Mouse (Mus musculus) embryonic facial prominence, embryonic 14.5 days (tissue): Measurements from ENCODE around the gene Rnf224. TPM values are rescaled to one million over a fixed set of nuclear protein-coding genes. Genes with fewer than 3 reads are reported as not detected.

Experiments
- ATAC-seq: fragments of 200-750 bp; cut with Nextera tagmentation; 2 replicates; pipeline ENCODE4 v1.8.0; 2017; ENCODE audit warnings: low read depth, moderate number of reproducible peaks, moderate TSS enrichment
- DNase-seq: peaks from one replicate; pipeline ENCODE4 v3.0.0-alpha.2; 2015; ENCODE audit warnings: low spot score
- H3K27ac ChIP-seq: fragments of 300-500 bp; sonication (generic); replicated peaks from 2 replicates; pipeline ENCODE4 v1.5.1; 2014; ENCODE audit warnings: low read depth, mild to moderate bottlenecking, low read length, moderate library complexity
- H3K27me3 ChIP-seq: fragments of 300-500 bp; sonication (generic); replicated peaks from 2 replicates; pipeline ENCODE4 v1.6.1; 2014; ENCODE audit warnings: low read length; ENCODE audit not compliant: control insufficient read depth, insufficient read depth
- H3K36me3 ChIP-seq: fragments of 300-500 bp; sonication (generic); 2 replicates; pipeline ENCODE4 v1.6.1; 2014; ENCODE audit warnings: low read length, mixed read lengths; ENCODE audit not compliant: control insufficient read depth, insufficient read depth
- H3K4me1 ChIP-seq: fragments of 300-500 bp; sonication (generic); 2 replicates; pipeline ENCODE4 v1.6.1; 2014; ENCODE audit warnings: antibody characterized with exemption, low read length; ENCODE audit not compliant: control insufficient read depth, insufficient read depth
- H3K4me2 ChIP-seq: fragments of 300-500 bp; sonication (generic); 2 replicates; pipeline ENCODE4 v1.6.1; 2014; ENCODE audit warnings: low read depth, mild to moderate bottlenecking, low read length, moderate library complexity, mixed read lengths
- H3K4me3 ChIP-seq: fragments of 300-500 bp; sonication (generic); 2 replicates; pipeline ENCODE4 v1.5.1; 2014; ENCODE audit warnings: low read depth, mild to moderate bottlenecking, low read length
- H3K9ac ChIP-seq: fragments of 300-500 bp; sonication (generic); 2 replicates; pipeline ENCODE4 v1.6.1; 2014; ENCODE audit warnings: low read depth, mild to moderate bottlenecking, low read length, moderate library complexity, mixed read lengths
- H3K9me3 ChIP-seq: fragments of 300-500 bp; sonication (generic); 2 replicates; pipeline ENCODE4 v1.6.1; 2016; ENCODE audit warnings: low read length; ENCODE audit not compliant: control insufficient read depth
- WGBS: fragments of 180-500 bp; shearing (Covaris S2); extraction: QIAGEN DNeasy Blood & Tissue Kit; methylation state at CpG from one replicate; pipeline ENCODE4 v1.1.7; 2014; 5-methylcytosine and 5-hydroxymethylcytosine counted together
- polyA plus RNA-seq: library from polyadenylated mRNA; unstranded; fragments of >200 nt; fragmentation: Nextera tagmentation; extraction: Ambion mirVana; gene quantifications from 2 replicates; pipeline ENCODE4 v1.2.1, GENCODE M21; 2014

The Rnf224 gene
- polyA plus RNA-seq, 1 experiment from 2014 or later, result not detected

DNA sequence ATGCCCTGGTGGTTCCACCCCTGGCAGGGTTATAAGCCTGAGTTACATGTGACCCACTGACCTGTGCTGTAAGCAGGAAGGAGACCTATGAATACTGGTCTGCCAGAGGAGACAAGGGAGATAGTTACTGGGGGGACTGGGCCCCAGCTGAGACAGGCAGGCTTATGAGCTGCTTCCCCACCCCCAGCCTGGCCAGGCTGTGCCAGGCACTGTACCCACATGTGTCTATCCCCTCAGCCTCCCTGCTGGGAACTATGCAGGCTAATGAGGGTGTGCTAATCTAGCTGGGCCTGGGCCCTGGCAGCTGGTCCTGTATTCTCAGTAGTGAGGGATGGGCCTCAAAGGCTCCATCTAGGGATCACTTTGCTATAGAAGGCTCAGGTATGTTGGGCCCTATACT, 30.7 kb upstream of the Rnf224 start:
- H3K9ac ChIP-seq, result peak overlapping the region; percentile 8; the same call in 1 of the 2 replicates
- no peak overlapping the region for H3K4me3 ChIP-seq
- peaks cover 16% of the 10 kb centered on the region for H3K27me3 ChIP-seq
- peaks cover 26% of the 10 kb centered on the region for H3K36me3 ChIP-seq
- H3K27ac ChIP-seq, result no peak overlapping the region
- no peaks in the 10 kb centered on the region for H3K9me3 ChIP-seq
- DNase-seq (no peak), ATAC-seq (no peak)
- H3K4me2 ChIP-seq, result no peak overlapping the region
- peaks cover 25% of the 10 kb centered on the region for H3K4me1 ChIP-seq

DNA sequence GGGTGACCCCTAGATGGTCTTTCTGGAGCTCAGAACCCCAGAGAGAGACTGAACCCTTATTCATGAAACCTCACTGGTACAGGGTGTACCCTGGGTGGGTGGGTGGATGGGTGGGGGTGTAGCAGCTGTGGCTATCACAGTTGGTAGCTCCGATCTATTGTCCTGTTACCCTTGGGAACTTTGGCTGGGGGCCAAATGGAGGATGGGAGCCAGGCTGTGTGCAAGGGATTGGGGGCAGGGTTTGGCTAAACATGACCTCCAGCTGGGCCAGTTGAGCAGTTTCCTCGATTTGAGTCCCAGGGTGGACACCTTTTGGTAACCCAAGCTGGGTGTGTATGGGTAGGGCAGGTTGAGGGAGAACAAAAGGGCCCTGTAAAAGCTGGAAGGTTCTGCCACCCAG, 30.1 kb upstream of the Rnf224 start:
- Histone ChIP-seq H3K9me3 (no peaks in the 10 kb centered on the region), H3K27ac (no peak overlapping the region; the same call in 1 of the 2 replicates), H3K4me1 (peaks cover 29% of the 10 kb centered on the region), H3K4me2 (no peak overlapping the region), H3K9ac (peak overlapping the region; percentile 8; the same call in 1 of the 2 replicates), H3K27me3 (peaks cover 16% of the 10 kb centered on the region), H3K36me3 (peaks cover 26% of the 10 kb centered on the region), H3K4me3 (no peak overlapping the region)
- ATAC-seq (no peak), DNase-seq (no peak)
- 56% methylated on average over 2 of the region's 2 CpGs for WGBS

DNA sequence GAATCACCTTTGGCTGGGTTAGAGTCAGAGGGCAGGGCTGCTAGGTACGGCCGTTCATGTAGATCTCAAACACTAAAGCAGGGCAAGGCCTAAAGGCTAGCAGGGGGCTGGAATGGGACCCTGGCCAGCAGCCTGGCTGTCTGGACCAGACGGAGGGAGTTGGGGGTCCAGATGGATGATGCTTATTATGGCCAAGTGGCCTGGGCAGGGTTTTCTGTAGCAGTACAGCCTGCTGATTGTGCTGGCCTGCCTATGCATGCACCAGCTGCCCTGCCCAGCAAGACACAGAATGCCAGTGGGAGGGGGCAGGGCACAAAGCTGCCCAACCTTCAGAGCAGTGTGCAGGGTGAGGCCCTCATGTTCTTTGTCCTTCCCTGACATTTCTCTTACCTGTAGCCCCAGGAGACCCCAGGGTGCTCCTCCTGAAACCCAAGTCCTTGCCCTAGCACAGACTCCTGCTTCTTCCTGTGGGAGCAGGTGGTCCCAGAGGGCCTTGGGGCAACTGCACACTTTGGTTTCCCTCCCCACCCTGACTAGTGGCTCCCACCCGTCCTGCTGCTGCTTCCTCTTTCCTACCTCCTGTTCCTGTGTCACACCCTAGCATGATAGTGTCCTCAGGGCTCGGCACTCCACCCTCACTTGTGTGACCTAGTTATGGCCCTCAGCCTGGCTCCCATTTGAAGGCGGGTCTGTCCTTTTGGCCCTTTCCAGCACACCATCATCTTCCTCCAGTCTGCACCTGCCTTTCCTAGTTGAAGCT, 29.5 kb upstream of the Rnf224 start:
- Histone ChIP-seq H3K4me1 (peaks cover 24% of the 10 kb centered on the region), H3K27me3 (peaks cover 16% of the 10 kb centered on the region), H3K9ac (peak overlapping the region; percentile 5; the same call in 1 of the 2 replicates), H3K4me2 (no peak overlapping the region; the same call in 1 of the 2 replicates), H3K27ac (no peak overlapping the region; the same call in 1 of the 2 replicates), H3K9me3 (no peaks in the 10 kb centered on the region), H3K4me3 (no peak overlapping the region), H3K36me3 (peaks cover 26% of the 10 kb centered on the region)
- DNase-seq, result no peak
- WGBS, result 61% methylated on average over 6 of the region's 6 CpGs
- no peak for ATAC-seq

DNA sequence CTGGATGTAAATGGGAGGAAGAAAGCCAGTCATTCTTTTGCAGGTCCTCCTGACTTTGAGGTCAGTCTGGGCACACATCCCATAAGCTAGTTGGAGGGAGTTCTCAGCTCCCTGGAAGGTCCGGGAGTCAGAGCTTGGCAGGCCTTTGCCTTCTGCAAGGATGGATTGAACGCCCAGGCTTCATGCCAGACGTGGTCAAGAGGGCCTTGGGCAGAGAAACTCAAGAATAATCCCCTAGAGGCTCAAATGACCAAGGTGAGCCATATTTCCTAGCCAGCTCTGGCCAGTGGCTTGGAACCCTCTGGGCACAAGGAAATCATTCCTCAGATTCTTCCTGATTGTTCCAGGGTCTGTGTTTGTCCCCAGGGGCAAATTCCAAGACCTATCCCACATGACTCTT, 28.3 kb upstream of the Rnf224 start:
- H3K9me3 ChIP-seq, result no peaks in the 10 kb centered on the region
- peaks cover 16% of the 10 kb centered on the region for H3K27me3 ChIP-seq
- DNase-seq (no peak), ATAC-seq (no peak)
- H3K4me3 ChIP-seq, result no peak overlapping the region
- H3K27ac ChIP-seq, result no peak overlapping the region
- 56% methylated on average over 3 of the region's 3 CpGs for WGBS
- H3K36me3 ChIP-seq, result peaks cover 15% of the 10 kb centered on the region
- H3K4me1 ChIP-seq, result peaks cover 21% of the 10 kb centered on the region
- H3K9ac ChIP-seq, result no peak overlapping the region
- H3K4me2 ChIP-seq, result 0 out of 2 replicates have a peak overlapping the region, but pooled peaks have one; percentile 20

DNA sequence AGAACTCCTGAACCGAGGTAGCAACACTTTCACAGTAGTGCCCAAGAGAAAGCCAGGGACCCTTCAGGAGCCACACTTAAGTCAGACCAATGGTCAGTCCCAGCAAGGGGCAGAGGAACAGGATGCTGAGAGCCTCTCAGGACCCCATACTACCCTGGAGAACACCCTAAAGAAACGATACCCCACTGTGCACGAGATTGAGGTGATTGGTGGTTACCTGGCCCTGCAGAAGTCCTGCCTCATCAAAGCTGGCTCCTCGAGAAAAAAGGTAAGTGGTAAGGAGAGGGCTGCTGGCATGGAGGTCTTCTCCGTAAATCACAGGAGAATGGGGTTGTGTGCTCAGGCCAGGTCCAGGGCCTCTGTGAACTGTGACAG, 27.7 kb upstream of the Rnf224 start:
- ATAC-seq (no peak), DNase-seq (no peak)
- Histone ChIP-seq H3K4me1 (peaks cover 21% of the 10 kb centered on the region), H3K9ac (0 out of 2 replicates have a peak overlapping the region, but pooled peaks have one; percentile 2), H3K4me2 (peak overlapping the region; percentile 98; the same call in 1 of the 2 replicates), H3K4me3 (no peak overlapping the region), H3K9me3 (no peaks in the 10 kb centered on the region), H3K36me3 (peaks cover 9% of the 10 kb centered on the region; the same call in 1 of the 2 replicates), H3K27ac (no peak overlapping the region), H3K27me3 (peaks cover 16% of the 10 kb centered on the region)
- 68% methylated on average over 5 of the region's 5 CpGs for WGBS

DNA sequence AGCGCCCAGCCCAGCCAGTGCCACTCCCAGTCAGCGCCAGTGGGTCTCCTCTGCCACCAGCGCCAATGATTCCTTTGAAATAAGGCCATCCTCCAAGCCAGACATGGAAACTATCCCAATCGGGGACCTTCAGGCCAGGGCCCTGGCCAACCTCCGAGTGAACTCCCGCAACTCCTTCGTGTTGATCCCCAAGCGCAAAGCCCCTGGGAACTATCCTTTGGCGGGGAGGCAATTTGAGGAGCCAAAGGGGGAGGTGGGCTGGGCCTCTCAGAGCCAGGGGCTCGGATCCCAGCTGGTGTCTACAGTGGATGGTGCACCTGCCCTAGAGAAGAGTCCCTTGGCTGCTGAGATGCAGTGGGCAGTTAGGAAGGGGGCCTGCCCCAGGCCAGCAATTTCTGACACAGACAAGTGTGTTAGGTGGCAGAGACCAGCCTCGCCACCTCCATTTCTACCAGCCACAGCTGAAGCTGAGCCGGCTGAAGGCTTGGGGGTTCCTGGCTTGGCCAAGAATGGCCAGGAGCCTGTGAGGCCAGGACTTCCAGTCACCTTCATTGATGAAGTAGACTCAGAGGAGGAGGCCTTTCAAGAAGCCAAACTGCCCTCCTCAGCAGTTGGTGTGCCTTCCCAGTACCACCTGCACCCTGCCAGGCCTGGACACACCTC, 27.2 kb upstream of the Rnf224 start:
- DNase-seq (no peak), ATAC-seq (no peak)
- no peaks in the 10 kb centered on the region for H3K9me3 ChIP-seq
- H3K9ac ChIP-seq, result peak overlapping the region; percentile 69
- H3K36me3 ChIP-seq, result peaks cover 5% of the 10 kb centered on the region; the same call in 1 of the 2 replicates
- H3K27ac ChIP-seq, result no peak overlapping the region
- peak overlapping the region; percentile 75 for H3K4me3 ChIP-seq
- H3K4me1 ChIP-seq, result peaks cover 21% of the 10 kb centered on the region
- H3K4me2 ChIP-seq, result peak overlapping the region; percentile 98
- 23% methylated on average over 12 of the region's 12 CpGs for WGBS
- H3K27me3 ChIP-seq, result peaks cover 16% of the 10 kb centered on the region

DNA sequence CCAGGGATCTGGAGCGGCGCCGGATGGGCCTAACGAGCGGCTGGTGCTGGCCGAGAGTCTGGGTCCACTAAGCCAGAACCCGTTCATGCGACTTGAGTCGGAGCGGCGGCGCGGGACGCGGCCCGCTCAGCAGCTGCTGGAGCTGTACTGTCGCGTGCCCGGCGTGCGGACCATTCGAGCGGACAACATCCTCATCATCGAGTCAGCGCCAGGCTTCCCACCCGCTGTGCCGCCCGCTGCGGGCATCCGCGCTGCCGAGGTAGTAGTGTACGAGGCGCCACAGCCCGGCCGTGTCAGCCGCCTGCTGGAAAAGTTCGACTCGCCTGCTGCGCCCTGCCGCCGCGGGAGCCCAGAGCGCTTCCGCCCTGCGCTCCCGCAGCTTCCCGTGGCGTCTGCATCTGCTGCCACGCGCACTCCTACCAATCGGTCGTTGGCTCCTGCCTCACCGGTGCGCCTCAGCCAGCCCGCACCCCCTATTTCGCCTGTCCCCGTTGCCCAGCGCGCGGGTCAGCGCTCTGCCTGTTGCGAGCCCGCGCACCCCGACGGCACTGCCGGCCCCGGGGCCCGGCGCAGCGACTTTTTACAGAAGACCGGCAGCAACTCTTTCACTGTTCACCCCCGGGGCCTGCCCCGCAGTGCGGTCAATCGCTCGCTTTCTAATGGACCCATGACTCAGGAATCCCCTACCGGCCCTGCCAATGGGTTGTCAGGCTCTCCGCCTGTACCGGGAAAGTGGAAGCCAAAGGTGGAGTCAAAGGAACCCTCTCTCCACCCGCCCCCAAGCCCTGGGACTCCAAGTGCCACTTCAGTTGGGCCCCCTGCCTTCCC, 26.4 kb upstream of the Rnf224 start:
- peaks cover 16% of the 10 kb centered on the region for H3K27me3 ChIP-seq
- peak; percentile 1 for ATAC-seq
- peak overlapping the region; percentile 75 for H3K4me3 ChIP-seq
- H3K9ac ChIP-seq, result peak overlapping the region; percentile 69
- peak overlapping the region; percentile 98 for H3K4me2 ChIP-seq
- H3K4me1 ChIP-seq, result peaks cover 21% of the 10 kb centered on the region
- no peak for DNase-seq
- no peaks in the 10 kb centered on the region for H3K36me3 ChIP-seq
- H3K9me3 ChIP-seq, result no peaks in the 10 kb centered on the region
- H3K27ac ChIP-seq, result no peak overlapping the region; the same call in 1 of the 2 replicates
- 0% methylated on average over 37 of the region's 82 CpGs for WGBS

DNA sequence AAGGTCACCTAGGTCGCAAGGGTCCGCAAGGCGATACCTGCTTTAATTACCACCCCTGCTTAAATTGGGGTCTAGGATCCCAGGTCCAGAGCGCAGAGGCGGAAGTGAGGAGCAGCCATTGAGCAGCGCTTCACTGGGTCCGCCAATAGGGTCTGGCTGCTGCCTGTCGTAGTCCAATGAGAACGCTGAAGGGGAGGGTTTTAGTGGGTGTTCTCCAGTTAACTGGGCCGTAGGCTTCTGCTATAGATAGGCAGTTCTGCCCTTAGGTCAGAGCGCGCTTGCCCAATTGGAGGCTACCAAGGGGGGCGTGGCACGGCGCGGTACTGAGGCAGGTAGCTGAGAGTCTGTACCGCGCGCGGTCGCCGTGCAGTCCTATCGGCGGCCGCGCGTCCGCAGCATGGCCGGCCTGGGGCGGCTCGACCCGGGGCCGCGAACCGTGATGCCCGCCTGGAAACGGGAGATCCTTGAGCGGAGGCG, 25.7 kb upstream of the Rnf224 start, which contains the start of gene Tprn:
Tprn (plus strand) TSS at position 328 of the 477 bp plus-strand sequence.
- ATAC-seq, result peak; percentile 99
- no peak within 1 kb of the TSS; the same call in 1 of the 2 replicates for H3K27ac ChIP-seq
- peak within 1 kb of the TSS; percentile 75 for H3K4me3 ChIP-seq
- peak within 1 kb of the TSS; percentile 98 for H3K4me2 ChIP-seq
- peaks cover 16% of the 10 kb centered on the region for H3K27me3 ChIP-seq
- DNase-seq, result peak; percentile 99
- peak within 1 kb of the TSS; percentile 69 for H3K9ac ChIP-seq
- WGBS, result 1% methylated on average over 9 of the region's 39 CpGs
- no peaks in the 10 kb centered on the region for H3K9me3 ChIP-seq
- peaks cover 21% of the 10 kb centered on the region for H3K4me1 ChIP-seq
- H3K36me3 ChIP-seq, result no peaks in the 10 kb centered on the region
